Mouse (Mus musculus): ENCODE data around the gene Sox4.

The Sox4 gene

GRCm38 (mm10) chr13:28947740-28948441 is 5.6 kb downstream of the Sox4 start:
- DNase-seq (ENCODE audit: low spot score) = no peak

GRCm38 (mm10) chr13:28946565-28947135 is 6.9 kb downstream of the Sox4 start:
- DNase-seq (ENCODE audit: low spot score) = no peak

- no peak for DNase-seq (ENCODE audit: low spot score)
Observed at GRCm38 (mm10) chr13:28945681-28946080, 7.8 kb downstream of the Sox4 start.

GRCm38 (mm10) chr13:28942926-28943325 is 10.6 kb downstream of the Sox4 start:
- DNase-seq (ENCODE audit: low spot score) = no peak

GRCm38 (mm10) chr13:28941983-28942630 is 11.4 kb downstream of the Sox4 start:
- DNase-seq (ENCODE audit: low spot score) = no peak

GRCm38 (mm10) chr13:28933375-28933774 is 20.1 kb downstream of the Sox4 start:
- no peak for DNase-seq (ENCODE audit: low spot score)

- DNase-seq (ENCODE audit: low spot score) = no peak
Observed at GRCm38 (mm10) chr13:28931776-28932175, 21.7 kb downstream of the Sox4 start.

GRCm38 (mm10) chr13:28931266-28931665 is 22.2 kb downstream of the Sox4 start:
- no peak for DNase-seq (ENCODE audit: low spot score)

GRCm38 (mm10) chr13:28930364-28930763 is 23.1 kb downstream of the Sox4 start:
- DNase-seq (ENCODE audit: low spot score) = no peak

GRCm38 (mm10) chr13:28929936-28930335 is 23.6 kb downstream of the Sox4 start:
- DNase-seq (ENCODE audit: low spot score) = no peak

GRCm38 (mm10) chr13:28923136-28923535 is 30.4 kb downstream of the Sox4 start:
- no peak for DNase-seq (ENCODE audit: low spot score)

- DNase-seq (ENCODE audit: low spot score) = no peak
Observed at GRCm38 (mm10) chr13:28917379-28918250, 35.9 kb downstream of the Sox4 start.

GRCm38 (mm10) chr13:28913656-28914055 is 39.9 kb downstream of the Sox4 start:
- DNase-seq (ENCODE audit: low spot score) = no peak

- no peak for DNase-seq (ENCODE audit: low spot score)
Observed at GRCm38 (mm10) chr13:28906981-28907380, 46.5 kb downstream of the Sox4 start.
